Mouse (Mus musculus): ENCODE data around the gene Mmp27. TPM values are rescaled to one million over a fixed set of nuclear protein-coding genes. Genes with fewer than 3 reads are reported as not detected.

Mmp27 gene
- total RNA-seq (2021): not detected

DNA sequence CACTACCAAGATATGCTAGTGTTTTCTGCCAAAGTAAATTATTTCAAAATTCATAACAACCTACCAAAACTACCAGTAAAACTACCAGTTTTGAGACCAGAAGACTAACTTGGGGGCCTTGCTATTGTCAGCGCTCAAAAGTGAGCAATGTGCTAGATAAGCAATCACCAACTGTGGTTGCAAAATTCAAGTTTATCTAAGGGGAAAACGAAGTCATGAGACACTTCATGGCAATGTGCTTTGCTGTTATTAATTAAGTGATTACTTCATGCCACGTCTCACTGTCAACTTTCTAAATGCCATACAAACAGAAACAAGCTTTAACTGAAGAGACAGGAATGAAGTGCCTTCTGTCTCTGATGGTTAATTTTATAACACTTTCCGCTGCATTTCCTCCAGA lies at the start of gene Mmp27:
Gene Mmp27 (plus strand): TSS at position 235 of the 400 bp plus-strand sequence.
- no peak for DNase-seq

DNA sequence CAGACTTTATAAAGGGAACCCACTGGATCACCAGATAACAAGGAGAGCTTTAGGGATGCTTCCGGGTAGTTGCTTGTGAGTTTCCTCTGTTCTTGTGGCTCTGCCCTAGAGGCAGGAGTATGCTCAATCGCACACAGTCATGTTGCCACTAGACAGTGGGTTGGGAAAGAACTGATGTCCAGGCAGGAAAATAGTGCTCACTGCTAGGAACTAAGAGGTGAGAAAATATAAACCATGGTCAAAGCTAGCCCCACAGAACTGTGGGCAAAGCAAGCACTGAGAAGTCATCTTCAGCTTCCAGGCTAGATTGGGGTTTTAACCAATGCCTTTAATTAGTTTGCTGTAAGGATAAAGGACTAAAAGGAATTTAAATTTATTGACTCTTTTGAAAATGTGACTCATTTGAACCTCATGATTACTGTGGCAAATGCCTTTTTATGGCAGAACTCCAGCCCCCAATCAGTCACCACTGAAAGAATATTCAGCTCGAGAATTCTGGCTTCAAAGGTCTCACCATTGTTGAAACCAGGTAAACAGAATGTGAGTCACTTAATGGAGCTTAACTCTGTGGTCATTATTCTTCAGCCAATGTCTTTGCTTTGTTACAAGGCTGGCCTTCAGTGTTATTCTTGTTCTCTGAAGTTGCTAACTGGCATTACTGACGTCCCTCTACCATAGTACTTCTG lies 44.8 kb upstream of the Mmp27 start:
- no peak for DNase-seq

- DNase-seq: no peak
Observed at GRCm38 (mm10) chr9:7542763-7543162, 28.4 kb upstream of the Mmp27 start.

DNA sequence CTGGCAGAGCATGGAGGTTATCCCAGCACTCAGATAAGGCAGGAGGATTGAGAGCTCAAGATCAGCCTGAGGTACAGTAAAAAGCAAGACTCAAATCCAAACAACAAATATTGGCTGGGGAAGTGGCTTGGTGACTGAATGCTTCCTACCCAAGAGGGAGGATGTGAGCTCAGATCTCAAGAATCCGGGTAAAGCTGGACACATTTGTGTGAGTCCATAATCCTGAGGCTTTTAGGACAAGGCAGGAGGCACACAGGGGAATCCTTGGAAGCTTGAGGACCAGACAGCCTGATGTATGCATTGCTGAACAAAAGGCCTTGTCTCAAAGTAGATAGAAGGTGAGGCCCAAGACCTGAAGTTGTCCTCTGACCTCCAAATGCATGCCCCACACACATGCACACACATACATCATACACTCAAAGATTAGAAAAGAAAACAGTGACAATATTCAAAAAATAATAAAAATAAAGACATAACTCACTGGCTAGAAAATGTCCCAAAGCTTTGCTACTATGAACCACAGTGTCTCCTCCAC lies 26.2 kb upstream of the Mmp27 start:
- DNase-seq: peak; percentile 17

GRCm38 (mm10) chr9:7545471-7545870 lies 25.7 kb upstream of the Mmp27 start:
- peak; percentile 66 for DNase-seq

GRCm38 (mm10) chr9:7545920-7546319 lies 25.3 kb upstream of the Mmp27 start:
- DNase-seq: no peak

- no peak for DNase-seq
Observed at GRCm38 (mm10) chr9:7551943-7552342, 19.3 kb upstream of the Mmp27 start.

GRCm38 (mm10) chr9:7553536-7553935 lies 17.7 kb upstream of the Mmp27 start:
- DNase-seq: no peak

DNA sequence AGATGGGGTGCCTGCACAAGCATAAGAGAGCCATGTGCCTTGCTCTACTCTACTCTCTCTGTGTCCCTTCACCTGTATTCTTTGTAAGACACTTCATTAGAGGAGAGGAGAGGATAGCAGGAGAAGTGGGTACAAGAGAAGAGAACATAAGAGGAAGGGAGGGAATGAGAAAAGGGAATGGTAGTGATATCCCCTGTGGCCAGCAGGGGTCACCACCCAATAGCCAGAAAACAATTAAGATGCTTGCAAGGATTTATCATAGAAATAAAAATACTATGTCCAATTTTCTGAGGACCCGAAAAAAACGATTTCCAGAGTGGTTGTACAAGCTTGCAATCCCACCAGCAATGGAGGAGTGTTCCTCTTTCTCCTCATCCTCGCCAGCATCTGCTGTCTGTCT lies 16.8 kb upstream of the Mmp27 start:
- peak; percentile 39 for DNase-seq

- no peak for DNase-seq
Observed at GRCm38 (mm10) chr9:7558221-7559017, 12.8 kb upstream of the Mmp27 start, which contains the start of gene Mmp8. Gene Mmp8, plus strand, starts transcription at chr9:7558456.

GRCm38 (mm10) chr9:7560026-7560425 lies 11.2 kb upstream of the Mmp27 start:
- no peak for DNase-seq

- DNase-seq: no peak
Observed at GRCm38 (mm10) chr9:7567376-7567775, 3.8 kb upstream of the Mmp27 start.

GRCm38 (mm10) chr9:7567923-7568322 lies 3.3 kb upstream of the Mmp27 start:
- no peak for DNase-seq

- DNase-seq: no peak
Observed at GRCm38 (mm10) chr9:7570485-7570884, 711 bp upstream of the Mmp27 start.

DNA sequence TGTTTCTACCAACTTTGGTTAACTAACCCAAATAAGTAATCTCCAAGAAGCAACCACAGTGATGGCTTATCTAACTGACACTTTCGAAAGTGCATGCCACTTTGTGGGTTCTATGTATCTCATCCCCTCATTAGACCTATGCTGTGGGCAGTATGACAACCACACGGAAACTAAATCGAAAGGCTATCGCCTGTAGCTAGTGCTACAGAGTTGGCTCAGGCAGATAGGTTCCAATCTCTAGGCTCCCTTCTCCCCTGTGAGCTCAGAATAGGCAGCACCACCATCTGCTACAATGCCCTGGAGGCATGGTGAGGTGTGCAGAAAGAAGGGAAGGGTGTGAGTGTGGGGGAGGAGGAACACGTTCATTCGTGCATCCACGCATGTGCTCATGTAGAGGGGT lies 992 bp downstream of the Mmp27 start:
- DNase-seq: no peak

DNA sequence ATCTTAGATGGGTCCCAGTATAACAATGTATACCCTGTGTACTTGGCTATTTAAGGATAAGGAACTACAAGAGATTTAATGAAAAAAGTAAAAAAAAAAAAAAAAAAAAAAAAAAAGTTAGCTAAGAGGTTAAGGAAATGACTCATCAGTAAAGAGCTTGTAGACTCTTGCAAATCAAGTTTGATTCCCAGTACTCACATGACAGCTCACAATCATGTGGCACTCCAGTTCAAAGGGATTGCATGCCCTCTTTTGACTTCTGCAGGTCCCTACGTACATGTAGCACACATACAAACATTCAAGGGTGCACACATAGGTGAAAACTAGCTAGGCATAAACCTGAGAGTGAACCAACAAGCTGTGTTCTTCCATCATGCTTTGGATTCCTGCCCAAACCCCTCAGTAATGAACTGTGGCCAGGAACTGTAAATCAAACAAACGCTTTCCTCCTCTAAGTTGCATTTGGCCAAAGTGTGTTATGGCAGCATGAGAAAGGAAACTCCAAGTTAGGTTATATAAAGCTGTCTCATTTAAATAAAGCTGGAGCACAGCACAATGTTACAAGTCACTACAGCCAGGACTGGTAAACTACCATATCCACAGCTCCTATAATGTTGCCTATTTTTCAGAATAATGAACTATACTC lies 1.6 kb downstream of the Mmp27 start:
- no peak for DNase-seq

- no peak for DNase-seq
Observed at GRCm38 (mm10) chr9:7575526-7575925, 4.3 kb downstream of the Mmp27 start.

DNA sequence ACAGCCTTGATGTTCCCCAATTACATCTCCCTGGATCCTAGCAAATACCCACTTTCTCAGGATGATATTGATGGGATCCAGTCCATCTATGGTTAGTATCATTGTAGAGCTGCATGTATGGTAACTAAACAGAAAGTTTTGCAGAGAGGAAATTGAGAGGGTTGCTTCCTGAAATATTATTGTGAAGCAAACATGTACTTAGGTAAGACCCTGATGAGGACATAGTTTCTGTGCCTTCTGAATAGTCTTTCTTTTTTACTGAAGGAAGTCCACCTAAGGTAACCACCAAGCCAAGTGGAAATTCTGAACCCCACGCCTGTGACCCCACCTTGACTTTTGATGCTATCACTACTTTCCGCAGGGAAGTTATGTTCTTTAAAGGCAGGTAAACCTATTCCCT lies 6.2 kb downstream of the Mmp27 start:
- no peak for DNase-seq

GRCm38 (mm10) chr9:7590063-7590462 lies 18.9 kb downstream of the Mmp27 start:
- no peak for DNase-seq

GRCm38 (mm10) chr9:7593272-7593812 lies 22.1 kb downstream of the Mmp27 start:
- DNase-seq: no peak

- DNase-seq: peak; percentile 86
Observed at GRCm38 (mm10) chr9:7594816-7595540, 23.8 kb downstream of the Mmp27 start.
